Comparison of ENCODE assay signal across 20 mouse cellular contexts in the genomic region with DNA sequence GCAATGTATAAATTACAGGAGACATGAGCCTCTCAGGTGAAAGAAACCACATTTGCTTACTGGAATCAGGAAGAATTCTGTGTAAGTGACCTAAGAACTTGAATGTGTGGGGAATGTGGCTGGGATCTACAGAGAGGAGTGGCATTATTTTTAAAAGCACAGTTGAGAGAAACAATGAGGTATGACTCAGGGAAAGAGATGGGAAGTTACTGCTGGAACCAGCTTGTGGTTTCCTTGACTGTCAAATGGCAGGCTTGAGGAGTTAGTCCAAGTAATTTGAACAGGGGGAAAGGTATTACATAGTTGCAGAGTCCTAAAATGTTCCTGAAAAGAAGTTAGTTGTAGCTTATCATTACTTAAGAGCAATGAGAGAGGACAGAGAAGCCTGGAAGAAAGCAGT.
DNase-seq lines count a peak whose midpoint lies in the region; ATAC-seq lines count a peak whose summit lies in the region.
"Had no signal": no experiment of that assay in that cellular context is flagged by ENCODE, and none has a peak within 500 bp of the region (broad histone marks: within the 10 kb centered on the region; RNA-seq: fewer than 3 reads in every experiment).

No protein-coding gene starts in this region.

- peak; percentile 62 for ATAC-seq in common myeloid progenitor, adult 5-6 weeks (replicated peaks; ENCODE audit: low read depth, poor library complexity, severe bottlenecking)
- ATAC-seq in hematopoietic stem cell, adult 5-6 weeks (replicated peaks in 1 of 2; ENCODE audit: insufficient read depth in 1 of 2, low FRiP score in 2 of 2, low TSS enrichment in 1 of 2, low read depth in 1 of 2, poor library complexity in 2 of 2, severe bottlenecking in 2 of 2), result peak; percentile 45 to 80; a peak in 3 of 4 replicates
- ATAC-seq: activated CD4-positive, CD25-positive, alpha-beta regulatory T cell, adult 4 months; CD4-positive, CD25-positive, alpha-beta regulatory T cell, adult 4 months; forebrain, embryonic 13.5 days; forebrain, embryonic 16.5 days; intestine, postnatal 0 days had no signal

- peak; percentile 76 for DNase-seq in 3T3-L1 (ENCODE audit: low read depth, low spot score)
- no peak for DNase-seq in layer of hippocampus, adult 9-11 months
- no peak for DNase-seq in cerebellum, adult 9-10 months
- no peak for DNase-seq in gastrocnemius, postnatal 14 days
- DNase-seq: adrenal gland, adult 8-10 months; adrenal gland, postnatal 25 days; cerebellum, adult 11-12 months; cerebellum, adult 8-10 months; cerebellum, postnatal 14 days; gastrocnemius, postnatal 10 days; heart, adult 18-20 months; heart, postnatal 10 days; heart, postnatal 36 days had no signal

- intact Hi-C loops in gastrocnemius, postnatal 14 days (cut with DNase I; ENCODE audit: low total_unique reads), result no loop called here
